Mouse (Mus musculus) cerebellum, adult 11 months (tissue): Measurements from ENCODE around the gene Zfp422.
"Not testable (repeated sequence)": the region's sequence is repeated elsewhere in the genome, so short reads cannot be mapped to it uniquely, and the experiment has no call there.

Experiments used
- DNase-seq: peaks from one replicate; pipeline ENCODE4 v3.0.0; 2022

Zfp422 gene

GRCm38 (mm10) chr6:116647763-116648162, 19.0 kb upstream of the Zfp422 start:
- peak; percentile 13 for DNase-seq

DNA sequence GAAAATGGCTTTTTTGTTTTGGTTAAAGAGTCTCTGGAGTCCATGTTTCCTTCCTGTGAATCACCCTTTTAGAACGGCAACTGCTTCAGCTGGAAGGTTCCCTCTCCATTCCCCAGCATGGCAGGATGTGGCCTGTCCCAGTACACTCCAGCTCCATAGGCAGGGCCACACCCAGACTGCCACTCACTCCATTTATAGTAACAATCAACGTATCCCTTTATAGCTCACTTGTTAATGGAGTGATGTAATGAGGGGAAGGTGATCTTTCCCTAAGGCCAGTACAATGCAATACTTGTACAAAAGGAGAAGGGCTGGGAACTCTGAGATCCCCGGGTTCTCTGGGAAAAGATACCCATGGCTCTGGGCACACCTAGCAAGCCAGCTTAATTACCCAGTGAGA, 15.5 kb upstream of the Zfp422 start:
- DNase-seq = no peak

DNA sequence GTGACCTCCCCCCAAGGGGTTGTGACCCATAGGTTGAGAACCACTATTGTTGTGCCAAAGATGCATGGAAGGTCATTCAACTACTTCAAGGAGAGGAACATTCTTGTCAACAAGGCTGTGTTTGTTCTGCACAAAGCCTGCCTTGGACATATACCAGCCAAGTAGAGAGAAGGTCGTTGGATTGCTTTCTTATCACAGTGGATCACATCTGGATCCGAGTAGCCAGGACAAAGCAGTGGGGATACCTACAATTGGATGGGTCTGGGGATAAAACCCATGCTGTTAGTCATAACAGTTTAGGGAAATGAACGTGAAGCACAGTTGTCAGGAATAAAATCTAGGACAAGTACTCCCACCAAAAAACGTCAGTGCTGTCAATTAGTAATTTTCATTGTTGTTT, 15.1 kb upstream of the Zfp422 start:
- no peak for DNase-seq

GRCm38 (mm10) chr6:116642942-116643341, 14.1 kb upstream of the Zfp422 start:
- no peak for DNase-seq

GRCm38 (mm10) chr6:116639663-116640062, 10.9 kb upstream of the Zfp422 start:
- DNase-seq = no peak

DNA sequence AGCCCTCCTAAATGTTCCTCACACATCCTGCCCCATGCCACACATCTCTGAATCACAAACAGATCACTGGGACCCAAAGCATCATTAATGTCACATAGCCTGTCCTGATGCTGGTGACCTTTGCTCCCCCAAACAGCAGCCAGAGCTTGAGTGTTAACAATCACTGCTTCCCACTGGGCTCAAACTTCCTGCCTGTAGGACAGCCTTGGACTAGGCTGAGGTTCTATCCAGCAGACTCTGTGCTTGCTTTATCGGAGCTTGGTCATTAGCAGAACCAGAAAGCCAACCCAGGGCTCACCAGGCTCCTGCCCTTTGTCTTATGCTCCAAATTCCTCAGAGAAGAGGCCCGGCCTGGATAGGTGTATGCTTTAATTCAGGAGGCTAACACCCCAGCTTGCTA, 10.1 kb upstream of the Zfp422 start:
- no peak for DNase-seq

DNA sequence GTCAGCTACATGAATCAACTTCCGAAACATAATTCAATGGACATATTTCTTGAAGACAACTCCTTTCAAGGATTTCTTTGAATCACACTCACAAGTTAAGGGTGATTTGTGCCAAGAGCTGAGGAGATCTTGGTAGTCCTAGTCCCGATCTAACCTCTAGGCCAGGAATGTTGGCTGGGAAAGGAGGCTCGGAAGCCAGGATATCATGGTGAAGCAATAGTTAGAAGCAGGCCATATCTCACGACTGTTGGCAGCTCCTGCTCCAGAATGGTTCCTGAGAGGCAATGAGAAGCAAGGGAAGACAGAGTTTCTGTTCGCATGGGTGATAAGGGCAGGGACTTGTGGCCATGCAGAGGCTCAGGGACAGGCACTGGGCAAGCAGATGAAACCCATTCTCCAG, 8.7 kb upstream of the Zfp422 start:
- DNase-seq = no peak

GRCm38 (mm10) chr6:116636581-116637235, 7.9 kb upstream of the Zfp422 start:
- DNase-seq = no peak

DNA sequence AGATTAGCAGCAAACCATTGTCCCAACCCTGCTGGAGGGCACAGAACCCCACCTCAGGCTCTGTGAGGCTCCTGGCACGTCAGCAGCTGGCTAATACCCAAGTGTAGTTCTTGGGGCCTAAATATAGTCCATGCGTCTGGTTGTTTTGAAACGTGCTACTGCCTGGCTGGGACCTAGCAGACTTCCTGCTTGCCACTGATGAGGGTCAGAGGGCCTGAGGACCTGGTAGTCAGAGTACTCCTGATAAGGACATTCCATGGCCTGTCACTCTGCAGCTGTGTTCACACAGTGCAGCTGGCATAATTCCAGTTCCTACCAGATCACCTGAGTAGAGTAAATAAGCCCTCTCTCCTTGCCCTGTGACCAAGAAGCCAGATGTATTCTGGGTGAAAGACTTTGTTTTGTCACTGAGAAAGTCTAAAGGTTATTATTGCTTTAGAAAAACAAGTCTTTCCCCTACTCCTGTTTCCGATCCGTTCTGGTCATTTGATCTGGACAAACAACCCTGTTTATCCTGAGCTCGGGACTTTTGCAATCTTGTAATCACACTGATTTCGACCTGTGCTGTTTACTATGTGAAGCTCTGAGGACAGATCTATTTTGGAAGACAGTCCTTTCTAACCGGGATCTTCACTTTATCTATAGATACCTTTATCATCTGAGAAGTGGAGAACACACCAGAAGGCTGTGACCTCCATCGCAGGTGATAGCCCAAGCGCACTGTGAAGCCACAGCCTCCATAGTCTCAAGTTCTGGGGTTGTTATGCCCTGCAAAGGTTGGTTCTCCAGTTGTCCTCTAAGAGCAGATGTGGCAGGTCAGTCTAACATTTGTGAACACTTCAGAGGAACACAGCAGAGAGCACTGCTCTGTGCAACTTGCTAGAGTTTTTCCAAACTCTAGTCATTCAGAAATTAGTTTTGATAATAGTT, 6.7 kb upstream of the Zfp422 start:
- DNase-seq = no peak

- no peak for DNase-seq
These were observed 5.2 kb upstream of the Zfp422 start for GRCm38 (mm10) chr6:116633741-116634695.

GRCm38 (mm10) chr6:116632129-116632528, 3.3 kb upstream of the Zfp422 start:
- DNase-seq = peak; percentile 39

- no peak for DNase-seq
These were observed 967 bp upstream of the Zfp422 start for GRCm38 (mm10) chr6:116629766-116630165.

DNA sequence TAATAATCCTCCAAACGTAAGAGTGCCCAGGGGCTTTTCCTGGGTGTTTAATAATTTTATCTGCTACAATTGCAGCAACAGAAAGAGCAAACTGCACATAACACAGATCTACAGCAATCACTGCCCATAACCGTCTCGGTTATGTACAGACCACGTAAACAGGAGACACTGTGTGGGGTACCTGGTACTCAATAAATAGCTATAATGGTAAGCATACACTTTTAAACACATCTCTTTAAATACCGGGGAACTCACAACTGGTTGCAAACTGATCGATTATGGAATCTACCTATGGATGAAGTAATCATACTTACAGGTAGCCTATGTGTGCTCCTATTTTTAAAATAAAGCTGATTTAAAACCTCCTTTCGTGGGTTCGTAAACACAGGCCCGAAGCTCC, 704 bp downstream of the Zfp422 start:
- no peak for DNase-seq

- not testable (repeated sequence) for DNase-seq
These were observed 2.4 kb downstream of the Zfp422 start for GRCm38 (mm10) chr6:116626417-116626816.

- no peak for DNase-seq
These were observed 7.3 kb downstream of the Zfp422 start for GRCm38 (mm10) chr6:116621318-116622023.

- no peak for DNase-seq
These were observed 10.7 kb downstream of the Zfp422 start for GRCm38 (mm10) chr6:116618073-116618472.

DNA sequence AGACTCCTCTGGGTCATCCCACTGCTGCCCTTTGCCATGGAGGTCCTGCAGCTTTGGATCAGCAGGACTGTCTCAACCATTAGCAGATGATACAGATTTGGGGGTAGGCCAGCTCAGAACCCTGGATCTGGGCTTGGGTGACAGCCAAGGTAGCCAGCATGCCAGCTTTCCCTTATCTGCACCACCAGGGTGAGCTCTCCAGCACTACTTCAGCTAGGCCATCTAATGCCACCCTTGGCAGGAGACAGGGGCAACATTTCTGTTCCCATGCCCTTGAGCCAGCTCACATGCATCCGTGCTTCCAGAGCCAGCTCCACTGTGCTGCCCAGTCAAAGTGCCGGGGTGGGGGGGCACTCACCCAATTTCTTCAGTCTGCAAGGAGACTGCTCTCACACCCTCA, 13.1 kb downstream of the Zfp422 start:
- no peak for DNase-seq

GRCm38 (mm10) chr6:116607230-116607629, 21.6 kb downstream of the Zfp422 start:
- no peak for DNase-seq

- DNase-seq = not testable (repeated sequence)
These were observed 27.8 kb downstream of the Zfp422 start for GRCm38 (mm10) chr6:116600969-116601368.

- DNase-seq = no peak
These were observed 44.7 kb downstream of the Zfp422 start, which contains the start of gene Olfr215 for GRCm38 (mm10) chr6:116584095-116584494. TSS of gene Olfr215 (minus strand) at chr6:116584195.
